Mouse (Mus musculus): ENCODE data around the gene Srgap2. TPM values are rescaled to one million over a fixed set of nuclear protein-coding genes. Genes with fewer than 3 reads are reported as not detected.

Srgap2 gene
- total RNA-seq, 2 experiments from 2014 or later, result 175 to 199 TPM

- intact Hi-C loops (cut with DNase I), result loop anchor here (10.0 kb wide), 1 partner anchor 102 kb away; the partner anchor contains the start of genes Fam72a and Srgap2
- DNase-seq, result no peak
Observed at GRCm38 (mm10) chr1:131423061-131423460, 104.1 kb downstream of the Srgap2 start.

- intact Hi-C loops (cut with DNase I), result loop anchor here (10.0 kb wide), 1 partner anchor 104 kb away; the partner anchor contains the start of genes Fam72a and Srgap2
- no peak for DNase-seq
Observed at GRCm38 (mm10) chr1:131421113-131421512, 106.0 kb downstream of the Srgap2 start.

GRCm38 (mm10) chr1:131420660-131421059 is 106.5 kb downstream of the Srgap2 start:
- DNase-seq, result no peak
- intact Hi-C loops (cut with DNase I), result loop anchor here (10.0 kb wide), 1 partner anchor 104 kb away; the partner anchor contains the start of genes Fam72a and Srgap2

GRCm38 (mm10) chr1:131419307-131419706 is 107.8 kb downstream of the Srgap2 start:
- peak; percentile 32 for DNase-seq
- intact Hi-C loops (cut with DNase I), result no loop called here

GRCm38 (mm10) chr1:131417821-131418660 is 109.1 kb downstream of the Srgap2 start:
- peak; percentile 18 for DNase-seq
- intact Hi-C loops (cut with DNase I), result no loop called here

GRCm38 (mm10) chr1:131417059-131417750 is 109.9 kb downstream of the Srgap2 start:
- intact Hi-C loops (cut with DNase I), result no loop called here

GRCm38 (mm10) chr1:131403567-131403966 is 123.6 kb downstream of the Srgap2 start:
- intact Hi-C loops (cut with DNase I), result no loop called here
- no peak for DNase-seq

More at GRCm38 (mm10) chr1:131417059-131417750, 109.9 kb downstream of the Srgap2 start:
- DNase-seq, result no peak

GRCm38 (mm10) chr1:131400844-131401243 is 126.3 kb downstream of the Srgap2 start:
- DNase-seq, result no peak
- intact Hi-C loops (cut with DNase I), result no loop called here

- no peak for DNase-seq
- intact Hi-C loops (cut with DNase I), result no loop called here
Observed at GRCm38 (mm10) chr1:131398181-131398580, 129.0 kb downstream of the Srgap2 start.

- DNase-seq, result no peak
- intact Hi-C loops (cut with DNase I), result no loop called here
Observed at GRCm38 (mm10) chr1:131384406-131384805, 142.7 kb downstream of the Srgap2 start.

- DNase-seq, result no peak
- intact Hi-C loops (cut with DNase I), result no loop called here
Observed at GRCm38 (mm10) chr1:131382184-131382583, 145.0 kb downstream of the Srgap2 start.

- DNase-seq, result no peak
- intact Hi-C loops (cut with DNase I), result no loop called here
Observed at GRCm38 (mm10) chr1:131380254-131380653, 146.9 kb downstream of the Srgap2 start.

- no peak for DNase-seq
- intact Hi-C loops (cut with DNase I), result no loop called here
Observed at GRCm38 (mm10) chr1:131378914-131379474, 148.2 kb downstream of the Srgap2 start.

GRCm38 (mm10) chr1:131378081-131378913 is 148.9 kb downstream of the Srgap2 start:
- no peak for DNase-seq
- intact Hi-C loops (cut with DNase I), result no loop called here

GRCm38 (mm10) chr1:131365832-131366231 is 161.3 kb downstream of the Srgap2 start:
- no peak for DNase-seq
- intact Hi-C loops (cut with DNase I), result no loop called here

- no peak for DNase-seq
- intact Hi-C loops (cut with DNase I), result no loop called here
Observed at GRCm38 (mm10) chr1:131364432-131364831, 162.7 kb downstream of the Srgap2 start.

- intact Hi-C loops (cut with DNase I), result no loop called here
- DNase-seq, result no peak
Observed at GRCm38 (mm10) chr1:131363887-131364286, 163.3 kb downstream of the Srgap2 start.

GRCm38 (mm10) chr1:131362089-131362488 is 165.1 kb downstream of the Srgap2 start:
- intact Hi-C loops (cut with DNase I), result no loop called here
- DNase-seq, result no peak

- intact Hi-C loops (cut with DNase I), result no loop called here
- no peak for DNase-seq
Observed at GRCm38 (mm10) chr1:131360800-131361199, 166.4 kb downstream of the Srgap2 start.

GRCm38 (mm10) chr1:131359609-131360008 is 167.5 kb downstream of the Srgap2 start:
- intact Hi-C loops (cut with DNase I), result no loop called here
- DNase-seq, result no peak

Measured in left cerebral cortex, postnatal 4 days (tissue).